8 mouse cellular contexts compared by ENCODE assay signal in genomic region chr14:118436791-118437155, GRCm38 (mm10).
DNase-seq lines count a peak whose midpoint lies in the region; ATAC-seq lines count a peak whose summit lies in the region.

No protein-coding gene starts in this region.

- peaks cover 36% of the 10 kb centered on the region for H3K4me1 ChIP-seq in midbrain, embryonic 13.5 days (replicated peaks)

- peak overlapping the region; percentile 86 for H3K27ac ChIP-seq in midbrain, embryonic 13.5 days

- no peaks in the 10 kb centered on the region for H3K36me3 ChIP-seq in midbrain, embryonic 13.5 days

- WGBS in midbrain, embryonic 13.5 days = under 1% methylated on average over 31 of the region's 31 CpGs

- no peaks in the 10 kb centered on the region for H3K9me3 ChIP-seq in midbrain, embryonic 13.5 days

- intact Hi-C loops in heart, postnatal 10 days (cut with DNase I) = loop anchor here (5.0 kb wide), 2 partner anchors 156 to 199 kb away; partner anchors contain the start of gene Sox21

- H3K4me2 ChIP-seq in midbrain, embryonic 13.5 days (replicated peaks) = peak overlapping the region; percentile 95

- H3K9ac ChIP-seq in midbrain, embryonic 13.5 days (replicated peaks) = peak overlapping the region; percentile 79

- peaks cover 58% of the 10 kb centered on the region for H3K27me3 ChIP-seq in midbrain, embryonic 13.5 days

- peak overlapping the region; percentile 54 for H3K4me3 ChIP-seq in midbrain, embryonic 13.5 days (replicated peaks)

- ATAC-seq in cerebellum, adult (ENCODE audit: insufficient number of reproducible peaks, low FRiP score, low TSS enrichment) = peak; percentile 29; the same call in 1 of the 2 replicates
- ATAC-seq in midbrain, embryonic 13.5 days = peak; percentile 88
- ATAC-seq in inflammation-experienced regulatory T-cells, adult 6 months = no peak

- DNase-seq in cerebellum, adult 11 months = no peak
- peak; percentile 12 for DNase-seq in urinary bladder, postnatal 14 days (ENCODE audit: low spot score)
- no peak for DNase-seq in urinary bladder, postnatal 10 days (ENCODE audit: low spot score)
- DNase-seq in heart, postnatal 10 days = peak; percentile 15 to 22
- peak; percentile 19 to 48 for DNase-seq in left cerebral cortex, adult 18-20 months (ENCODE audit: low spot score in 2 of 2)

Comparison
In these comparisons a context has a peak if more than half of its experiments do, and no peak if none do; other contexts are left out.
1. DNase-seq: peak in urinary bladder, postnatal 14 days (single experiment), heart, postnatal 10 days (2 of 2) and left cerebral cortex, adult 18-20 months (2 of 2); none in cerebellum, adult 11 months (single experiment) and urinary bladder, postnatal 10 days (single experiment).